Mouse (Mus musculus) embryonic fibroblast, embryonic 13.5 days (primary cell): ENCODE measurements around the gene B3galt5.

Experiments used
- CTCF ChIP-seq: IDR thresholded peaks from 2 replicates; pipeline ENCODE4 v1.5.1; 2011; ENCODE audit warnings: mild to moderate bottlenecking, control low read depth, low read length, moderate library complexity, borderline replicate concordance; ENCODE audit not compliant: insufficient read depth
- POLR2A ChIP-seq: IDR thresholded peaks from 2 replicates; pipeline ENCODE4 v1.6.1; 2011; ENCODE audit warnings: low read depth, mild to moderate bottlenecking, control low read depth, low read length, moderate library complexity

DNA sequence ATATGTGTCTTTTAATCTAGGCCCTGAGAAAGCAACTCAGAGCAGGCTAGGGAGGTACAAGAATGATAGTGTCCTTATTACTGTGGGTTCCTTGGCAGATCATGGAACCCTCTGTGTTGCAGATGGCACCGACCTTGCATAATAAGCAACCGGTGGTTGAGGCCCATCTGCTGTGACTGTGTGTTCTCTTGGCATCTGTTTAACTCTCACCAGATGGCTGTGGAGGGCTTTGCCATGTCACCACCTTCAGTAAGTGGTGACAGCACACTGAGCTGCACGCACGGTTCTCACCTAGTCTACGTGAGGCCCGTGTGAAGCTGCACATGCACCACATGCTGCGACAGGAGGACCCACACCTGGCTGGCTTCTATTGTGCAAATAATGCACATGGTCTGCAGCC, 14.0 kb downstream of the B3galt5 start:
- no peak for TF ChIP-seq CTCF
- no peak for TF ChIP-seq POLR2A
